Mouse (Mus musculus) brain, embryonic 14.5 days (tissue): ENCODE measurements around the gene Fbxo42.

Source experiments
- CTCF ChIP-seq: fragments of 200-500 bp; IDR thresholded peaks from 2 replicates; pipeline ENCODE4 v1.5.1; 2012; ENCODE audit warnings: inconsistent platforms, mild to moderate bottlenecking, moderate library complexity, borderline replicate concordance; ENCODE audit not compliant: insufficient read depth, insufficient read length; ENCODE audit errors: extremely low read depth
- POLR2A ChIP-seq: fragments of 200-500 bp; IDR thresholded peaks from 2 replicates; pipeline ENCODE4 v1.6.1; 2012; ENCODE audit warnings: mild to moderate bottlenecking, inconsistent platforms, borderline replicate concordance; ENCODE audit not compliant: poor library complexity, insufficient read depth, insufficient read length, severe bottlenecking; ENCODE audit errors: extremely low read depth

DNA sequence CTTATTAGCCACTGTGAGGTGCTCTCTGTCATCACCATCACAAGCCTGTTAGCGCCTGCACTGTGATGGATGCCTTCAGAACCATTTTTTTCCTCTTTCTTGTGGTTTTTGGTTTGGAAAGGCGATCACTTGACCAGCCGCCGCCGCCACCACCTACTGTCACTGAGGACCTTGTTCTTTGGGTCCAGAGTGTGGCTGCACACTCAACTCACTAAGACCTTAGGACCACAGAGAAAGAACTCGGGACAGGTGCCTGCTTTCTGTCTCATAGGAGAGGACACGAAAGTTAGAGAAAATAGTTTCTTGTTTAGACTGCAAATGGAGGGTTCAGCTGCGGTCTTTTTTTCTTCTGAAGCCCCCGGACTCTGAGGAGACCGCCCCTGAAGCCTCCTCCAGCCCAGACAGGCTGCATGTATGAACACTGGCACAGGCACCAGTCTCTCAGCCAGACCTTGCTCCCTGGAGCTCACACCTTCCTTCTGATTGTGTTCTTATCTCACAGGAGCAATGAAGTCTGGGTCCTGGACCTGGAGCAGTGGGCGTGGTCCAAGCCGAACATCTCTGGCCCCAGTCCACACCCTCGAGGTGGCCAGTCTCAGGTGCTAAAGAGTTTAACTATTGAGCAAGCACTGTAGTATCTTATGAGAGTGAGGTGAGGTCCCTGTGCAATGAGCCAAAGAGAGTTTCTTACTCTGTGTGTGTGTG lies 49.4 kb downstream of the Fbxo42 start:
- no peak for TF ChIP-seq POLR2A
- no peak for TF ChIP-seq CTCF
